Mouse (Mus musculus) R1 (cell line): Measurements from ENCODE around the gene Syn3.

ENCODE experiments used
- DNase-seq: peaks from one replicate; pipeline ENCODE4 v3.0.0-alpha.2; 2018; ENCODE audit warnings: low read depth, low spot score

Gene Syn3

DNA sequence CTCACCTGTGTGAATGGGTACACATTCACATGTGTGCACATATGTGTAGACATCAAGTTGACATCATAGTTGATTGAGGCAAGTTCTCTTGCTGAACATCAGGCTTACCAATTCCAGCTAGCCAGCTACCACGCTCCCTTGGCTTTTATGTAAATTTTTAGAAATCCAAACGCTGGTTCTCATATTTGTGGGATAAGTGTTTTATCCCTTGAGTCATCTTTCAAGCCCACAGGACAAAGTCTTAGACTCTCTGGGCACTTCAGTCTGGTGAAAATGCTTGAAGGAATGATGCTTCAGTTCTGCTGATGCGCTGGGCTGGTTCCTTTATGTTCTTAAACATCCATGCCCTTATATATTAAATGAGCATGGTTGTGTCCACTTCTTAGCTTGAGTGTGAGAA is 279.7 kb downstream of the Syn3 start:
- no peak for DNase-seq

DNA sequence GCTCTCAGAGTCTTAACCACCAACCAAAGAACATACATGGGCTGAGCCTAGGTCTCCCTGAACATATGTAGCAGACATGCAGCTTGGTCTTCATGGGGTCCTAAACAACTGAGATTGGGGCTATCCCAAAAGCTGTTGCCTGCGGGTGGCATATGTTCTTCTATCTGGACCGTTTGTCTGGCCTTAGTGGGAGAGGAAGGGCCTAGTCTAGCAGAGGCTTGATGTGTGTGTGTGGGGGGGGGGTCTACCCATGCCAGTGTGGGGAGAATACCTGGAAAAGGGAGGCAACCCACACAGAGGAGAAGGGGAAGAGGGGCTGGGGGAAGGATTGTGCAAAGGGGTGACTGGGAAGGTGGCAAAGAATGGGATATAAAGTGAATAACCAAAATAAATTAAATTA is 281.9 kb downstream of the Syn3 start:
- DNase-seq = no peak

GRCm38 (mm10) chr10:86212062-86212461 is 286.6 kb downstream of the Syn3 start:
- no peak for DNase-seq

DNA sequence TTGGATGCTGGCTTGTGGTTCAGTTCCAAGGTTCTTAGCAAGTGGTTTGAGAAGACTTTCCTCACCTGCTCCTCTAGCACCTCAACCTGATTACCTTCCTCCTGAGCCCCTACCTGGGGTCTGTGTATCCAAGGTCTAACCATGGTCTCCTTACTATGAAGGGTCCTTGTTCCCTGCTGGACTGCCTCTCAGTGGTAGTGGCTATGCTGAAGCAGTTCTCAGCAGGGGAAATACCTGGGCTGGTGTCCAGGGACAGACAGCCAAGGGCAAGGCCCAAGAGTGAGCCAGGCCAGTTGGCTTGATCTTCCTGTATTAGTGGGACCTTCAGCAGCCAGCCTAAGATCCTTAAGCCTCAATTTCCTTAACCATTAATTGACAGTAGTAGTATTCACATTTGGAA is 294.8 kb downstream of the Syn3 start:
- DNase-seq = no peak

GRCm38 (mm10) chr10:86203175-86203574 is 295.5 kb downstream of the Syn3 start:
- no peak for DNase-seq

DNA sequence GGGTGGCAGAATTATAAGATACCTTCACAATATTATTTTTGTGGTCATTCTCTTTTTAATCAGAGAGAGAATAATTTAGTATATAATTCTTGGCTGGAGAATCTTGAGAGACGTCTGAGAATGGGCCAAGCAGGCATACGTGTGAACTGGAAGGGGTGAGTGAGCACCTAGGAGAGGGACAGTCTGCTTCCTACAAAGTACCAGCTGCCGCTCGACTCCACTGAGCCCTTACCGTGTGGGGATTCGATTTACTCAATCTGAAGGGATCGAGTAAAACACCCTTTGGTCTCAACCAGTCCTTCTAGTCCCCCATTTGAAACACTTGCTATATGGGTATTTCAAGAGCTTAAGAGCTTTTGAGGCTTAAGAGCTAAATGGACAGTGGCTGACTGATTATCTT is 296.9 kb downstream of the Syn3 start:
- DNase-seq = no peak

DNA sequence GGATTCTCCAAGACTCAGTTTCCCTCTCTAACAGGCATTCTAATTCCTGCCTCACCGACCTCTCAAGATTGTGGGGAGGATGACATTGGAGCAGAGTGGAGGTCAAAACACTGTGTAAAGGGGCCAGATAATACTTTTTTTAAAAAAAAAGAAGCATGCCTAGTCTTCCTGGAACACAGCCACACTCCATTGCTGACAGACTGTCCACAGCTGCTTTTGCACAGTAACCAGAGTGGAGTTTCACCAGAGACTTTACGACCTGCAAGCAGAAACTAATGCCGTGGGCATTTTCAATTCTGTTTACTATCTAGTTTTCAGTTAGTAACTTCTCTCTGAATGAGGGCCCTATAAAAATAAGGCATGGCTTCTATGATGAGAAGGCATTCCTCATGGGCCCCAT is 297.7 kb downstream of the Syn3 start:
- no peak for DNase-seq

DNA sequence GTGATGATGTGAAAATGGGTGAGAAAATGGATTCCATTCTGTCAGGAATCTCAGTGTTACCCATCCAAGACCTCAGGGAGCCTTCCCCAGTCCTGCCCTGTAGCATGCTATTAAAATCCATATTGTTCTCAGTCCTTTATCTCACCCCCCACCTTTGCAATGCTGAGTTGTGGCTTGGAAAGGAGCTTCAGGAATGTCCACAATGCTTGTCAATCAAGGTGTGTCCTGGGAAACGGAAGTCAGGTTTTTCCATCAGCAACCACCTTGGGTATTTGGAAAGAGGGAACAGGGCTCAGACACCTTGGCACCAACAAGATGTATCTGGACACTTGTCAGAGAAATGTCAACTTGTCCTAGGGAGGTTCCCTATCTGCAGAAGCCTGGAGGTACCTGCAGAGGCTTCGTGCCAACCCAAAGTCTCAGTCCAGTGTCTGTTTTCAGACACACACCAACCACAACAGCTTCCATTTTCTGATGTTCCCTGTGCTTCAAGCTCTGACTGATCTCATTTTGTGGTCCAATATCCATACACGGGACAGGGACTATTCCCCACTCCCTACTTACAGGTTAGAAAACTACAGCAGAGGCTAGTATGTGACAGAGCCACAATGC is 302.2 kb downstream of the Syn3 start:
- DNase-seq = peak; percentile 17

- DNase-seq = no peak
These were observed 304.0 kb downstream of the Syn3 start for GRCm38 (mm10) chr10:86194722-86195121.

GRCm38 (mm10) chr10:86193863-86194434 is 304.7 kb downstream of the Syn3 start:
- no peak for DNase-seq

- DNase-seq = no peak
These were observed 310.1 kb downstream of the Syn3 start for GRCm38 (mm10) chr10:86188614-86189013.

DNA sequence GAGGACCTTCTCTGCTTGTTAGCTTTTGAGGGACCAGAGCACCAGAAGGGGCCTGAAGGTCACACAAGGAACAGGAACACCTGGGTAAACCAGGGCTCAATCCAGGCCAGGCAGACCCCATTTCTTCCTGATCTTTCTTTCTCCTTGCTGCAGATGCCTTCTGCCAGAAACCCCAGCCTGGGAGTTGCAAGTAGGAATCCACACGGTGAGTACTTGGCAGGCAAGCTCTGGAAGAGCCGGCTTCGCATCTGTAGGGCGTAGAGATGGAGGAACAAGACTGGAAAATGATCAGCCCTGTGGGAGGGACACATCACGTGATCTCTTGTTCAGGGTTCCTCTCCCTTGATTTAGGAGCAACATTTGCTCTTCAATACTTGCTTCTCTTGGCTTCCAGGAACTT is 310.8 kb downstream of the Syn3 start:
- DNase-seq = no peak

GRCm38 (mm10) chr10:86183148-86183885 is 315.4 kb downstream of the Syn3 start:
- no peak for DNase-seq

- peak; percentile 76 for DNase-seq
These were observed 316.4 kb downstream of the Syn3 start for GRCm38 (mm10) chr10:86182183-86182805.

DNA sequence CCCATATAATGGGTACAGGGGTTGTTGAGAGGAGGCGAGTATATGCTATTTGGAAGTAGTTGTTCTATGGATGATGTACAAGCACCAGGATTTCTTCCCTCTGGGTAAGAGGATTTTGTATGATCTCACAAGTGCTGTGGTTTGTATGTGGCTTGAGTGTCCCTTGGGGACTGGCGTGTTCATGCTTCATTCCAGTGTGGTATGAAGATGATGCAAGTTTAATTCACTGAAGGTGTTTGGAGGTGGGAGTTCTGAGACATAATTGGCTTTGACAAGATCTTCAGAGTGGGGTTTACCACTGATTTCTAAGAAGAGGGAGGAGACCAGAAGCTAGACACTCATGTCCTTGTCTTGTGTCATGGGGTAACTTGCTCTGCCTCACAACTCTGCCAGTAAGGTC is 322.3 kb downstream of the Syn3 start:
- DNase-seq = no peak

- DNase-seq = no peak
These were observed 324.7 kb downstream of the Syn3 start for GRCm38 (mm10) chr10:86174017-86174416.

- DNase-seq = no peak
These were observed 325.4 kb downstream of the Syn3 start for GRCm38 (mm10) chr10:86173284-86173683.

GRCm38 (mm10) chr10:86171246-86171645 is 327.4 kb downstream of the Syn3 start:
- DNase-seq = no peak

- no peak for DNase-seq
These were observed 330.6 kb downstream of the Syn3 start for GRCm38 (mm10) chr10:86168084-86168483.

DNA sequence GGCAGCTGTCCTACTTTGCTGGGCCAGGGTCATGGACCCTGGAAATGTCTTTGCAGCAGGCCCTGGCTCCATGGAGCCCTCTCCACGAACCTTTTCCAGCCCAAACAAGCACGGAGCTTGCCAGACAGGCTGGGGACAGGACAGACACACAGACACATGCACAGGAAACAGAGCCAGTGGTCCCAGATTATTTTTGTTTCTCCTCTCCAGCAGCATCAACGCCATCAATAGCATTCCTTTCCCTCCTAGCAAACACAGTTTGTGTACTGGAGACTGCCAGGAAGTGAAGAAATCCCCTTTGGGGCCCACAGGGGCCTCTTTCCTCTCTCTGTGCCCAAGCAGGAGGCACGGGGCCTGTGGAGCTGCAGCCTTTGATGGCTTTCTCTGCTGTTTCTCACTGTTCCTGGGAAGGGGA is 331.8 kb downstream of the Syn3 start:
- no peak for DNase-seq

DNA sequence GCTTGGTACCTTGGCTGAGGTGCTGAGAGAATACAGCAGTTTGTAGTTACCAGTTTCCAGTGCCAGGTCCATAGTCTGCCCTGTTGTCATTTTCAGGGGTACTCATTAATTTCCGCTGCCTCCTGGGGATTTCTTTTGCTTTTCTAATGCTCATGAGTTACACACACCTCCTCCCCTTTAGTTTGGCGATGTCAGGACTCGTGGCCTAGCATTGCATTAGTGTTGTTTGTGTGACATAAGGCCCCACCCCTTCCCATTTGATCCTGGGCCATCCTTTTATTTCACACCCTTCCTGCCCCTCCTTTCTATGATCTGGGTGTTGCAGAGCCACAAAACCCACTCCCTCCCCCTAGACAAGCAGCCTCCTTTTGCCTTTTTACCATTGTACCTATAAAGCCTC is 334.6 kb downstream of the Syn3 start:
- DNase-seq = no peak

DNA sequence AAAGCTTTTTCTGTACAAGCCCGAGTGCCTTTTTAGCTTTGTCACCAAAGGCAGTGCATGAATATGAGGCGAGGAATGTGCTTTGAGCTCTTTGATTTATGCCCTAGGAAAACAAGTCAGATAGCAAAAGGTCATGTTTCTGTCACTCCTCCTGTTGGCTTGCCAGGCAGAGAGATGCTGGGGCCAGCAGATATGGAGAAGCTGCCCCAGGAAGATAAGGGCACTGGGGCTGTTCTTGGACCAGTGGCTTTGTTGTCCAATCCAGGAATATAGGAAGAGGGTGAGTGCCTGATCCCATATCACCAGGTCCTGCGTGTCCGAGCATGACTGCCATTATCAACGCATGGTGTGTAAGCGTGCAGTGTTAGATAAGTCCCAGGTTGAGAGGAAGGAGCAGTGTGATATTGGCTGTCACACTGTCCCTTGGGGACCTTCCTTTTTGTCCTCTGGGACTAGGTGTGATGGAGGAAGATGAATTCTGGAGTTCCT is 336.9 kb downstream of the Syn3 start:
- no peak for DNase-seq
